Mouse (Mus musculus): ENCODE measurements around the gene Hectd4.
"Not testable (repeated sequence)": the region's sequence is repeated elsewhere in the genome, so short reads cannot be mapped to it uniquely, and the experiment has no call there.

The Hectd4 gene

DNA sequence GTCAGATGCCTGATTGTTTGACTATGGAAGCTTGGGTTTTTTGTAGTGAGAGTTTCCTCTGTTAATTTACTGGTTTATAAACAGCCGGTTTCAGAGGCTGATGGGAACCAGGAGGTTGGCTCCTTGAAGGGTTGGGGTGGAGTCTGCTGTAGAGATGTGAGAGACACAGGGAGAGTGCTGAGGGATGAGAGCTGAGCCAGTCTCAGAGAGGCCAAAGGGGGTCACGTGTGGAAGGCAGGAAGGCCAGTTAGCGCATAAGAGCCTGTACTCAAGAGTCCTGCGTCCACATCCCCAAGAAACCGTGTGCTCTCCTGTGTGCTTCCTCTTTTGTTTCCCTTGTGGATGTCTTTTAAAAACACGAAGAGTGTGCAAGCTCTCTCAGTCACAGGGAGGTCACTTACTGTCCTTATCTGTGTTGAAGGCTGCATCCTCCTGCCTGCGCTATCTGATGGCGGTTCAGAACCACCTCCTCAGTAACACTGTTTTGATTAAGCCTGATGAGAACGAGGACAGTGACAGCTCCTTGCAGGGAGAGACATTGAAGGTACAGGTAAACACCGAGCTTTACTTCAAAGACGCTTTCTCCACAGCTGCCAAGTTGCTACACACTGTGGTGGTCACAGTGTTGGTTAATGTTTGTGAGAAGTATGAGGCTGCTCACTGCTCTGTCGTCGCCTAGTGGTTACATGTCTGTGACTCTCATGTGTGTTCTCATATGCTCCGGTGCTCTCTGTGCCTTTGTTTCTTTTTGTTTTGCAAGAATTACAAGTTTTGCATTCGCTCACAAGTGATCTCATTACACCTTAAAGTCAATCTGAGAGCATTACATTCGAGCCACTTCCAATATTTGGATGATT, 72.5 kb downstream of the Hectd4 start:
- DNase-seq, result no peak

DNA sequence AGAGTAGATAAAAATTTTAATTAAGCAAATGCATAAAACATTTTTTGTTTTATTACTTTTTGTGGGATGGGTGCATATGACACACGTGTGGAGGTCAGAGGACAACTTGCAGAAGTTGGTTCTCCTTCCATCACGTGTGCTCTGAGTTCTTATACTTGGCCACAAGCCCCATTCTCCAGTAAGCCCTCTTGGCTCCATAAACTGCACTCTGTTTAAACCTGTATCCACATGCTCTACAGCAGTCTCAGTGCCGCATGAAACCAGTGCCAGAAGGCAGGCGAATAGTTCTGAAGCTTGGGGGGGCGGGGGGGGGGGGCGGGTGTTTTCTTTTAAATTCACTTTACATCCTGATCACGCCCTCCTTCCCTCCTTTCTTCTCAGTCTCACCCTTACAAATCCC, 85.0 kb downstream of the Hectd4 start:
- DNase-seq, result no peak

- no peak for DNase-seq
Measured at GRCm38 (mm10) chr5:121307620-121308019, 87.6 kb downstream of the Hectd4 start.

DNA sequence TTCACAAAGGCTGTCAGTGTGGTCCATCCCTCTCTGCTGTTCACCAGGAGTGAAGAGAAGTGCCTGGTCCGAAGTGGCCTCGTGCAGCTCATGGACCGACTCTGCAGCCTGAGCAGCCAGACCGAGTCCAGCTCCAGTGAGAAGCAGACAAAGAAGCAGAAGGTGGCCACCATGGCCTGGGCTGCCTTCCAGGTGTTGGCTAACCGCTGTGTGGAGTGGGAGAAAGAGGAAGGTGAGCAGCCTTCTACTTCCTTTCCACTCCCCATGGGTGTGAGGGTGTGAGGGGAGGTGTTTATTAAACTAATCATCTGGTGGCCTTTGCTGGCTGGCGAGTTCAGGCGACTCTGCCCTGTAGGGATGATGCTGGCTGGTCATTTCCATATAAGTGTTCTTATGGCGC, 91.6 kb downstream of the Hectd4 start:
- no peak for DNase-seq

GRCm38 (mm10) chr5:121313764-121314474, 93.9 kb downstream of the Hectd4 start:
- peak; percentile 58 for DNase-seq

DNA sequence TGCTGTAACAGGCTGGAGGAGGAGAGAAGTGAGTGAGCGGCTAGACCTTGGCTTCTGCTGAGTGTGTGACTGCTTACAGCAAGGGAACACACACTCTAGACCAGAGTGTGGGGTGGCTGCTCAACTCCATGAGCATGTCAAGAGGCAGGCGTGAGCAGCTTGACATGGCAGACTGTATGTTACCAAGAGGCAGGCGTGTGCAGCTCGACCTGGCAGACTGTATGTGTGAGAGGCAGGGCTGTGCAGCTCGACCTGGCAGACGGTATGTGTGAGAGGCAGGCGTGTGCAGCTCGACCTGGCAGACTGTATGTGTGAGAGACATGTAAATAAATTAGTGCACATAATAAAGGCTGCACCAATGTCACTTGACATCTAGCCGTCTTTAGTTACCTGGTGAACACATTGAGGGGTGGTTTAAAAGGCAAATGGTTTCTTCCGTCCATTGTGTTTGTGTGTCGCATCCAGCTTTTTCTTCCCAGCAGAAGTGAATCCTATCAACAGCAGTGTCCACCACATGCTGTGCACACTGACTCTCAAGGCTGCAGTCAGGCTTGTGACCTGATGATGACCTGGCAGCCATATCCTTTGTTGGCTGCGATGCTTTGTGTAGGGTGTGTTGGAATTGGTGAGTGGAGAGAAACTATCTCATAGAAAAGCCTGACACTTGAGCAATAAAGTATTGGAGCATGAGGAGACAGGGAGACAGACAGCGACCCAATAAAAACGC, 106.2 kb downstream of the Hectd4 start:
- no peak for DNase-seq

GRCm38 (mm10) chr5:121329333-121330058, 109.5 kb downstream of the Hectd4 start:
- DNase-seq, result no peak

DNA sequence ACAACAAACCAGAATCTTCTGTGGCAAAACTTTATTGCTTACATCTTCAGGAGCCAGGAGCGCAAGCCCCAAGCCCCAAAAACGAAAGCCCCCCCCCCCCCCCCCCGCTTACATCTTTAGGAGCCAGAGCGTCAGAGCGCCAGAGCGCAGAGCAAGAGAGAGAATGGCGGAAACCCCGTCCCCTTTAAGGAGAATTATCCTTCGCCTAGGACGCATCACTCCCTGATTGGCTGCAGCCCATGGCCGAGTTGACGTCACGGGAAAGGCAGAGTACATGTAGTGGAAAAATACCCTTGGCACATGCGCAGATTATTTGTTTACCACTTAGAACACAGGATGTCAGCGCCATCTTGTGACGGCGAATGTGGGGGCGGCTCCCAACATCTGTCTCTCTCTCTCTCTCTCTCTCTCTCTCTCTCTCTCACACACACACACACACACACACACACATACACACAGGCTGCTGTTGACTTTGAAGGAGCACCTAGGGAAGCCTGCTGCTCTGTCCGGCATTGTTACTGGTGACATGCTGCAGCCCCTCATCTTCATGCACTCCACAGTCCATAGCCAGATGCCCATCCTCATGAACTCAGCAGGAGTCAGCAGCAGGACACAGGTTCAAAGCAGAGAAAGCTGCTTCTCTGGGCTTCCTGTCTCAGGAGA, 110.3 kb downstream of the Hectd4 start:
- not testable (repeated sequence) for DNase-seq

DNA sequence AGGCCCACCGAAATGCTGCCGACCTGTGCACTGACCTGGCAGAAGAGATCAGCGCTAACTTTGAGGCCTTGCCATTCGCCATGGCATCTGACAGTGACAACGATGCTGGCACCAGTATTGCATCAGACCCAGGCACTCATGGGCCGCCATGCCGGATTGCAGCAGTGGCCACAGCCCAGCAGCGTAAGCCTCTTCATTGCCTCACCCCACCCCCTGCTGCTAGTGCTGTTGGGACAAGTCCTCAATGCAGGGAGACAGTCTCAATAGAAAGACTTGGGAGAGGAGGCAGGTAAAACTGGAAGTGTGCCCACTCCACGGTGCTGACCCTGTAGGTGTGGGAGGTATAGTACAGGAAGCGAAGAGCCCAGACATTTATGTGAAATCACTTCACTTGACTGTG, 111.7 kb downstream of the Hectd4 start:
- DNase-seq, result no peak

DNA sequence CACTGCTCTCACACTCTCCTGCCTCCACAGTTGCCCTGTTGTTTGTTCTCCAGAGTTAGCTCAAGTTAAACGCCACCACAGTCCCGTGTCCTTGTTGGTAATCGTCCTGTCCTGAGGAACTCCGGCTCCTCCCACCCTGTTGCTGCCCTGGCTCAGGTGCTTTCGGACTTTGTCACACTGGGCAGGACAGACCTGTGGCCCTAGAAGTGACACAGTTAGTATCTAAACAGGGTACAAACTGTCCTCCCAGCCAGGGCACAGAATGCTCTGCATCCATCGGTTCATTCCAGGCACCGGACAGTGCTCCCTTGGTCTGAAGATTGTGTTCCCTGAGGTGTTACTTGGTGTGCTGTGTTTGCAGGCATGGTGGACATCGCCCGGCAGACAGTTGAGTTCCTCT, 114.0 kb downstream of the Hectd4 start:
- no peak for DNase-seq

DNA sequence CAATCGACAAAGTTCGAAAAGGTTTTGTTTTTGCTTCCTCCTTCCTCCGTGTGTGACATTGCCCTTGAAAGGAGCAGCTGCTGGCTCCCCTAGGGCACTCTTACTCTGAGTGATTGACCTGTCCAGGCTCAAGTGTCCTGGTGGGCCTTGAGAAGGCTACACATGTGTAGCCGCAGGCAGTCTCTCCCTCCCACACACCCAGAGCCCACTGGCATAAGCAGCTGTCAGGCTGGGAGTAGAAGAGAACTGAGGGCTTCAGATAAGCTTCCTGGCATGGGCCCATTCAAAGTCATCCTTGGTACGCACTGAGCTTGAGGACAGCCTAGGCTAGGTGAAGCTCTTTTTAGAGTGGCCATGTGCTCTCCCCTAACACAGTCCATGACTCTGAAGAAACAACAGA, 114.4 kb downstream of the Hectd4 start:
- DNase-seq, result no peak

GRCm38 (mm10) chr5:121335426-121335825, 115.4 kb downstream of the Hectd4 start:
- DNase-seq, result no peak

DNA sequence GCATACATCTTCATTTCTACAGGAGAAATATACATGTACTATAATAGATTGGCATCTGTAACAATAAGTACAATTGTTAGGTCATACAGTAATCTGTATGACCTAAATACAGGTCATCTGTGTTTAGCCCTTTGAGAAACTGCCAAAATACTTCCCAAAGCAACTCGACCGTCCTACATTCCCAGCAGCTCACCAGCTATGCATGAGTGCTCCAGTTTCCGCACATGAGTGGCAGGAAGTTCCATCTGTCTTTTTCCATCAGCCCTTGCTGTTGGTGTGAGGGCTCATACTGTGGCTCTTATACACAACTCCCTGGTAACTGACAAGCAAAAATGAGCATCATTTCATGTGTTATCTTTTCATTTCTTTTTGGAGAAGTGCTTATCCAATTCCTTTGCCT, 116.0 kb downstream of the Hectd4 start:
- DNase-seq, result peak; percentile 70

- no peak for DNase-seq
Measured at GRCm38 (mm10) chr5:121336776-121337175, 116.8 kb downstream of the Hectd4 start.

DNA sequence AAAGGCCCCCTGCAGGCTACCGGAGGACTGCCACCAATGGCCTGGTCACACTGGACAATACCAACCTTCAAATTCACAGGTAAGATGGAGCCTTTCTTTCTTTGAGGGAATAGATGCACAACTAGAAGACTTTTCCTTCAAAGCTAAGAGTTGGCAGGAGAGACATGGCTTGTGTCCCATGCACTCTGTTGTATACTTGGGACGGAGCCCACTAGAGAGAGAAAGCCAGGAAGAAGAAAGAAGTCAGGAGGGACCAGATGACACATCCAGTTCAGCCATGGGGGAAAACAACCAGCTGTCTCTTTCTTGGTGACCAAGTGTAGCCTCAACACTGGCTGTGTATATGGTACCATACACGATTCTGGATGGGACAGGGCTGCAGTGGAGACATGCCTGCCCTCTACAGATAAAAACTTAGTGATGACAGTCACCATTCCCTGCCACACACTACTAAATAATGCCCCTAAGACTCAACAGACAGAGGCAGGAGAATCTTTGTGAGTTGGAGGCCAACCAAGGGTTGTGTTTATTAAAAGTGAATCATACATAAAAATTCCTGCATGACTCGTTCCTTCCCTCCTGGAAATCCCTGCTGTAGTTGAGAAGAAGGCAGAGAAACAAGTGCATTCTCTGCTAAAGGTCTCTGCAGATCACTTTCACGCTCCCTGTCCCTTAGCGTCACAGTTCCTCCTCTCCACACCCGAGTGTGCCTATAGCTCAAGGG, 119.7 kb downstream of the Hectd4 start:
- peak; percentile 63 for DNase-seq

- no peak for DNase-seq
Measured at GRCm38 (mm10) chr5:121340965-121341473, 121.0 kb downstream of the Hectd4 start.

GRCm38 (mm10) chr5:121342490-121342889, 122.5 kb downstream of the Hectd4 start:
- DNase-seq, result peak; percentile 62

DNA sequence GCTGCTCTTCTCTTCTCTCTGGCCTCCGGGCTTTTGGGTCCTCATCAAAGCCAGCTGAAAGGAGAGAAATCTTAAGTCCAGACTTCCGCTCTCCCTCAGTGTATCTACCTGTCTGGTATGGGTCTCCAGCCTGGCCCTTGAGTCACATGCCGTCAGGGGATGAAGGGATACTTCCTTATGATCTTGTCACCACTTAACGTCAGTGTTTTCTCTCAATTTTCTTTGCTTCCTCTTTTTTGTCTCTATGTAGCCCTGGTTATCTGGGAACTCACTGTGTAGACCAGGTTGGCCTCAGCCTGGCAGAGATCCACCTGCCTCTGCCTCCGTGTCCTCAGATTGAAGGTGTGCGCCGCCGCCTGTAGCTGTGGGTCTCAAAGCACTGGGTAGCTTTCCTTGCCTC, 124.0 kb downstream of the Hectd4 start:
- DNase-seq, result no peak

DNA sequence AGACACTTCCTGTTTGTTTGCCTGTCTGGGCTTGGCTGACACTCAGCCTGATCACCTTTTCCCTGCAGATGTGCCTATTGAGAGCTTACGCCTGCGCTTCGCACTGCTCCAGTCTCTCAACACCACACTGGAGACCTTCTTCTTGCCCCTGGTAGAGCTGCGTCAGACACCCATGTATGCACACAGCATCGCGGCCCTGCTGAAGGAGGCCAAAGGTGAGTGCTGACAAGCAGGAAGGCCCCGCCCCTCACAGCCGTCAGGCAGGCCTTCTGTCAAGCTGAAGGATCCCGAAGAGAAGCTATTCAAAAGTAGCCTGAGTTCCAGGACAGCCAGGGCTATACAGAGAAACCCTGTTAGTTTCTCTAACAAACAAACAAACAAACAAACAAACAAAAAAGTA, 139.2 kb downstream of the Hectd4 start:
- no peak for DNase-seq

- peak; percentile 58 for DNase-seq
Measured at GRCm38 (mm10) chr5:121361696-121362095, 141.7 kb downstream of the Hectd4 start.

DNA sequence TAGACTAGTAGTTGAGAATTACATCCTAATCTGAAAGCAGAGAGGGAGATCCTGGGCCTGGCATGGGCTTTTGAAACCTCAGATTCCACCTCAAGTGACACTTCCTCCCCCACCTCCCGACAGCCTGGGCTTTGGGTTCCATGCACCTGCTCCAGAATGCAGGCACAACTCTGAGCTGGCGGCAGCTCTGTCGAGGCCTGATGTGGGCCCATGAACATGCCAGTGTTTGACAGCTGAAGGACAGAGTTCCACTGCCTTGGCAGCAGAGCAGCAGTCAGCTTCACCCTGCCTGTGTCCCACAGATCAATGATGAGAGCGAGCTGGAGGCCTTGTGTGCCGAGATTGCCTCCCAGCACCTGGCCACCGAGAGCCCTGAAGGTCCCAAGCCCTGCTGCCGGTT, 143.4 kb downstream of the Hectd4 start:
- no peak for DNase-seq

Measured in cerebellum, adult 11-12 months (tissue).